Mouse (Mus musculus) heart, embryonic 10.5 days (tissue): ENCODE data around the gene Arid5b. TPM values are rescaled to one million over a fixed set of nuclear protein-coding genes. Genes with fewer than 3 reads are reported as not detected.

Source experiments
- DNase-seq: peaks from one replicate; pipeline ENCODE4 v3.0.0-alpha.2; 2017; ENCODE audit warnings: low spot score
- H3K27ac ChIP-seq: fragments of 300-500 bp; sonication (generic); 2 replicates; pipeline ENCODE4 v1.5.1; 2016; ENCODE audit warnings: mild to moderate bottlenecking
- H3K27me3 ChIP-seq: fragments of 300-500 bp; sonication (generic); 2 replicates; pipeline ENCODE4 v1.6.1; 2016; ENCODE audit warnings: mild to moderate bottlenecking; ENCODE audit not compliant: poor library complexity, insufficient read depth, severe bottlenecking
- H3K36me3 ChIP-seq: fragments of 300-500 bp; sonication (generic); 2 replicates; pipeline ENCODE4 v1.6.1; 2016; ENCODE audit warnings: mild to moderate bottlenecking, moderate library complexity
- H3K4me1 ChIP-seq: fragments of 300-500 bp; sonication (generic); 2 replicates; pipeline ENCODE4 v1.6.1; 2016; ENCODE audit warnings: mild to moderate bottlenecking
- H3K4me3 ChIP-seq: fragments of 300-500 bp; sonication (generic); 2 replicates; pipeline ENCODE4 v1.5.1; 2016; ENCODE audit warnings: mild to moderate bottlenecking, moderate library complexity
- H3K9me3 ChIP-seq: fragments of 300-500 bp; sonication (generic); 2 replicates; pipeline ENCODE4 v1.6.1; 2016; ENCODE audit warnings: mild to moderate bottlenecking, moderate library complexity
- WGBS: fragments of 180-500 bp; shearing (Covaris S2); methylation state at CpG from one replicate; pipeline ENCODE4 v1.1.7; 2016; 5-methylcytosine and 5-hydroxymethylcytosine counted together
- polyA plus RNA-seq: library from polyadenylated mRNA; unstranded; fragments of >200 nt; fragmentation: Nextera tagmentation; extraction: Ambion mirVana; gene quantifications from 2 replicates; pipeline ENCODE4 v1.2.1, GENCODE M21; 2016

The Arid5b gene
- polyA plus RNA-seq, 1 experiment from 2014 or later = 18.2 TPM

GRCm38 (mm10) chr10:68212061-68212915 is 66.3 kb downstream of the Arid5b start:
- H3K27me3 ChIP-seq = no peaks in the 10 kb centered on the region
- H3K4me3 ChIP-seq = no peak overlapping the region
- 46% methylated on average over 10 of the region's 10 CpGs for WGBS
- no peak for DNase-seq
- H3K4me1 ChIP-seq = peaks cover 17% of the 10 kb centered on the region; the same call in 1 of the 2 replicates
- H3K36me3 ChIP-seq = peaks cover 17% of the 10 kb centered on the region
- H3K27ac ChIP-seq = peak overlapping the region; percentile 47; the same call in 1 of the 2 replicates
- peaks cover 2% of the 10 kb centered on the region for H3K9me3 ChIP-seq

- Histone ChIP-seq H3K4me1 (peaks cover 17% of the 10 kb centered on the region; the same call in 1 of the 2 replicates), H3K36me3 (peaks cover 11% of the 10 kb centered on the region), H3K27me3 (no peaks in the 10 kb centered on the region), H3K9me3 (no peaks in the 10 kb centered on the region), H3K27ac (no peak overlapping the region), H3K4me3 (no peak overlapping the region)
- WGBS = 54% methylated on average over 2 of the region's 2 CpGs
- DNase-seq = no peak
These were observed 67.0 kb downstream of the Arid5b start for GRCm38 (mm10) chr10:68211514-68211913.

GRCm38 (mm10) chr10:68210025-68210642 is 68.4 kb downstream of the Arid5b start:
- H3K4me1 ChIP-seq = peaks cover 17% of the 10 kb centered on the region; the same call in 1 of the 2 replicates
- H3K27ac ChIP-seq = no peak overlapping the region
- WGBS = 83% methylated on average over 12 of the region's 12 CpGs

GRCm38 (mm10) chr10:68208670-68209065 is 69.9 kb downstream of the Arid5b start:
- no peak overlapping the region for H3K27ac ChIP-seq
- WGBS = 73% methylated on average over 5 of the region's 5 CpGs
- H3K4me3 ChIP-seq = no peak overlapping the region
- no peak for DNase-seq
- peaks cover 17% of the 10 kb centered on the region; the same call in 1 of the 2 replicates for H3K4me1 ChIP-seq
- no peaks in the 10 kb centered on the region for H3K9me3 ChIP-seq
- no peaks in the 10 kb centered on the region for H3K36me3 ChIP-seq
- H3K27me3 ChIP-seq = no peaks in the 10 kb centered on the region

More at GRCm38 (mm10) chr10:68210025-68210642, 68.4 kb downstream of the Arid5b start:
- no peaks in the 10 kb centered on the region for H3K27me3 ChIP-seq
- H3K9me3 ChIP-seq = no peaks in the 10 kb centered on the region
- no peak overlapping the region for H3K4me3 ChIP-seq
- no peaks in the 10 kb centered on the region for H3K36me3 ChIP-seq
- no peak for DNase-seq

- no peak for DNase-seq
- H3K27me3 ChIP-seq = no peaks in the 10 kb centered on the region
- H3K36me3 ChIP-seq = no peaks in the 10 kb centered on the region
- H3K9me3 ChIP-seq = no peaks in the 10 kb centered on the region
- H3K4me1 ChIP-seq = peaks cover 17% of the 10 kb centered on the region; the same call in 1 of the 2 replicates
- H3K27ac ChIP-seq = no peak overlapping the region
- H3K4me3 ChIP-seq = no peak overlapping the region
- 68% methylated on average over 20 of the region's 20 CpGs for WGBS
These were observed 70.5 kb downstream of the Arid5b start for GRCm38 (mm10) chr10:68207803-68208669.

GRCm38 (mm10) chr10:68204391-68204790 is 74.1 kb downstream of the Arid5b start:
- Histone ChIP-seq H3K4me1 (0 out of 2 replicates have a peak, but pooled peaks cover 5% of the 10 kb centered on the region), H3K36me3 (0 out of 2 replicates have a peak, but pooled peaks cover 3% of the 10 kb centered on the region), H3K27ac (no peak overlapping the region), H3K27me3 (no peaks in the 10 kb centered on the region), H3K9me3 (no peaks in the 10 kb centered on the region), H3K4me3 (no peak overlapping the region)
- 82% methylated on average over 6 of the region's 6 CpGs for WGBS
- no peak for DNase-seq

- 0 out of 2 replicates have a peak, but pooled peaks cover 3% of the 10 kb centered on the region for H3K4me1 ChIP-seq
- no peak overlapping the region for H3K27ac ChIP-seq
- 0 out of 2 replicates have a peak, but pooled peaks cover 3% of the 10 kb centered on the region for H3K36me3 ChIP-seq
- WGBS = 89% methylated on average over 7 of the region's 7 CpGs
- no peaks in the 10 kb centered on the region for H3K27me3 ChIP-seq
- no peaks in the 10 kb centered on the region for H3K9me3 ChIP-seq
- no peak overlapping the region for H3K4me3 ChIP-seq
- DNase-seq = no peak
These were observed 74.7 kb downstream of the Arid5b start for GRCm38 (mm10) chr10:68203860-68204259.

- Histone ChIP-seq H3K27me3 (no peaks in the 10 kb centered on the region), H3K36me3 (0 out of 2 replicates have a peak, but pooled peaks cover 4% of the 10 kb centered on the region), H3K9me3 (no peaks in the 10 kb centered on the region), H3K27ac (no peak overlapping the region), H3K4me1 (no peaks in the 10 kb centered on the region), H3K4me3 (no peak overlapping the region)
- DNase-seq = no peak
- WGBS = 82% methylated on average over 11 of the region's 11 CpGs
These were observed 75.2 kb downstream of the Arid5b start for GRCm38 (mm10) chr10:68203322-68203721.

GRCm38 (mm10) chr10:68199440-68199839 is 79.1 kb downstream of the Arid5b start:
- H3K4me3 ChIP-seq = no peak overlapping the region
- WGBS = 81% methylated on average over 5 of the region's 5 CpGs
- 0 out of 2 replicates have a peak, but pooled peaks cover 5% of the 10 kb centered on the region for H3K4me1 ChIP-seq
- DNase-seq = no peak
- no peak overlapping the region for H3K27ac ChIP-seq
- H3K9me3 ChIP-seq = no peaks in the 10 kb centered on the region
- H3K27me3 ChIP-seq = no peaks in the 10 kb centered on the region
- H3K36me3 ChIP-seq = 0 out of 2 replicates have a peak, but pooled peaks cover 5% of the 10 kb centered on the region

GRCm38 (mm10) chr10:68196324-68196723 is 82.2 kb downstream of the Arid5b start:
- DNase-seq = no peak
- 60% methylated on average over 9 of the region's 9 CpGs for WGBS
- Histone ChIP-seq H3K9me3 (no peaks in the 10 kb centered on the region), H3K27ac (no peak overlapping the region), H3K27me3 (no peaks in the 10 kb centered on the region), H3K36me3 (0 out of 2 replicates have a peak, but pooled peaks cover 2% of the 10 kb centered on the region), H3K4me3 (no peak overlapping the region), H3K4me1 (peaks cover 17% of the 10 kb centered on the region)

- no peak for DNase-seq
- Histone ChIP-seq H3K27ac (peak overlapping the region; percentile 75; the same call in 1 of the 2 replicates), H3K27me3 (no peaks in the 10 kb centered on the region), H3K4me3 (no peak overlapping the region), H3K4me1 (peaks cover 17% of the 10 kb centered on the region), H3K36me3 (0 out of 2 replicates have a peak, but pooled peaks cover 2% of the 10 kb centered on the region), H3K9me3 (no peaks in the 10 kb centered on the region)
- WGBS = 68% methylated on average over 3 of the region's 3 CpGs
These were observed 85.0 kb downstream of the Arid5b start for GRCm38 (mm10) chr10:68193561-68193960.

GRCm38 (mm10) chr10:68192824-68193255 is 85.7 kb downstream of the Arid5b start:
- Histone ChIP-seq H3K4me3 (no peak overlapping the region), H3K27me3 (no peaks in the 10 kb centered on the region), H3K36me3 (no peaks in the 10 kb centered on the region), H3K27ac (peak overlapping the region; percentile 75), H3K4me1 (peaks cover 17% of the 10 kb centered on the region), H3K9me3 (no peaks in the 10 kb centered on the region)
- 29% methylated on average over 3 of the region's 3 CpGs for WGBS
- no peak for DNase-seq
